Mouse (Mus musculus) layer of hippocampus, postnatal 36 days (tissue): ENCODE results near the gene Gm19345. TPM values are rescaled to one million over a fixed set of nuclear protein-coding genes. Genes with fewer than 3 reads are reported as not detected.
A peak's percentile ranks its signal among the peaks of the same experiment; 100 is the strongest.

Experiments
- DNase-seq, 2 experiments: peaks; one replicate each; pipeline ENCODE4 v3.0.0; 2022
- total RNA-seq, 2 experiments: library from RNA; stranded (reverse); gene quantifications; 2 replicates each; pipeline ENCODE4 v1.2.3; 2021

The Gm19345 gene
- total RNA-seq, 2 experiments from 2014 or later: 1.2 to 1.9 TPM

DNA sequence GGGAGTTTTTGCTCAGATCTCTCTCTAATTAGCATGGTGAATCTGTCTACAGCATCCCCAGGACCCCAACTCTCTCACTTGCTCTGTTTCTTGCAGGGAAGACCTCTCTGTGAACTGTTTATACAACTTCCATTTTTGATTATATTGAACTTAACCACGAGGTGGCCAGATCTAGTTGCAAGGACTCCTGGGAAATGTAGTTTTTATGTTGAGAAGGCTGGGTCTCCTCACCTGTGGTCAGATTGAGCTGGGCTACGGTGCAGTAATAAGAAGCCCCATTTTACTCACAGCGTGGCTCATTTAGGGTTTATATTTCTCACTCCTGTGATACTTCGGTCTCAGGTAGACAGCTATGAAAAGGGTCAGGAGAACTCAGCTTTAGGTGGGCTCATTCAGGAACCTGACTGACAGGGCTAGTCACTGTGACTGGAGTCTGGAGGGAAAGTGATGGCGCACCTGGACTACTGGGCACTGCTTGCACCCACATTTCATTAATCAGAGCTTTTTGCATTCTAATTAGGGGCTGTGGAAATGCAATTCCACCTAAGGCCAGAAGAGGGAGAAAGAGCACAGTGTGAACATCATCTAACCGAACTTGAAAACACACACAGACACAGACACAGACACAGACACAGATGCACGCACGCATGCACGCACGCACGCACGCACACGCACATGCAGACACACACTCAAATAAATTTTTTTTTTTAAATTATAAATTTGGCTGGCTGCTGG is 24.3 kb downstream of the Gm19345 start:
- peak in 1 of 2 experiments; percentile 22 for DNase-seq

DNA sequence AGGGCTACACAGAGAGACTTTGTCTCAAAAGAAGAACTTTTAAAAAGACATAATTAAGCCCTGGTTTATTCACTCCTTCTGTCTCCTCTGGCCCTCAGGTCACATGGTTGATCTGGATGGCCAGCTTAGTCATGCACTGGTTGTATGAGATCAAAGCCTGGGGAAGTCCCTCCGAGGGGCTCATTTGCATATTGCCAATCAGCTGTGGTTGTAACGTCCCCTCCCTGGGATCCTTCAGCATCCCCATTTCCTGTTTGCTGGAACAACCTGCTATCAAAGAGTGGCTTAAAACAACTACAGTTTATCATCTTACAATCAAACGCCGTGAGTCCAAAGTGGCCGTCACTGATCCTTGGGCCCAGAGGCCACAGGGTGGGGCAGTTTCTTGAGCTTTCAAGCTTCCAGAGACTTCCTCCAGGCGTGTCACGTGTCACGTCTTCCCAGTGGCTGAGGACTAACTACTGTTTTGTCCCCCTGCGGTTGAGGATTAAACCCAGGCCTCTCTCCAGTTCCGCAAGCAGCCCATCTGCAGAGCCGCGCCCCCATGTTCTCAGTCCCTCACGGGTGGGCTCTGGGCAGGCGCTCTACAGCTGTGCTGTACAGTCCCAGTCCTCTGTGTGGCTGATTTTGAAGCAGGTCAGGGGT is 25.1 kb downstream of the Gm19345 start:
- DNase-seq: no peak

DNA sequence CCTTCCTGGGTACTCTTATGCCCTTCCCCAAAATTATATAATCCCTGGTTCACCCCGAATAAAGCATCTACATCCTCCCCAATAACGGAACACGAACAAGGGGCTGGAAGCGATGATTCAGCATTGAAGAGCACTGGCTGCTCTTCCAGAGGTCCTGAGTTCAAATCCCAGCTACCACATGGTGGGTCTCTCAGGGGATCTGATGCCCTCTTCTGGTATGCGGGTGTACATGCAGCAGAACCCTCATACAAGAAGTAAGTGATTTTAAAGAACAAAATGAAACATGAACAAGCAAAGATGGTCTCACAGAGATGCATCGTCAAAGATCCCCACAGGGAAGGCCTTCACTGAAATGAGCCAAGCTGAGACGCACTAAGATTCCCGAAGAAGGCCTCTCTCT is 29.0 kb downstream of the Gm19345 start:
- no peak for DNase-seq

DNA sequence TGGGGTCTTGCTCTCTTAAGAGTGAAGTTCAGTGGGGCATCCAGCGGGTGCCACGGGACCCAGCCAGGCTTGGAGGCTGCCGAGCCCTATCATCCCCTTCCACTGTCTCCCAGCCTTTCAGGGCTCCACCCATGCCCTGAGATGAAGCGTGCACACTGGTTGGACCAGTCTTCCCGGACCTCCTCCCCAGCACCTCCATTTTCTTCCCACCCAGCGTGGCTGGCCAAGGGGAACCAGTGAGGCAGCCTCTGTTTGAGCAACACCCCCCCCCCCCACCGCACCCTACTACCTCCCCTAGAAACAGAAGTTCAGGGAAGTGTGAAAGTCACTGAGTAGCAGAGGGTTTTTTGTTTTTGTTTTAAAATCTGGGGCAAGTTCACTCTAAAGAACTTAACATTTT is 36.0 kb downstream of the Gm19345 start, which contains the start of gene Ceacam19:
Ceacam19 (minus strand) TSS at position 117 of the 400 bp plus-strand sequence.
- DNase-seq: no peak

DNA sequence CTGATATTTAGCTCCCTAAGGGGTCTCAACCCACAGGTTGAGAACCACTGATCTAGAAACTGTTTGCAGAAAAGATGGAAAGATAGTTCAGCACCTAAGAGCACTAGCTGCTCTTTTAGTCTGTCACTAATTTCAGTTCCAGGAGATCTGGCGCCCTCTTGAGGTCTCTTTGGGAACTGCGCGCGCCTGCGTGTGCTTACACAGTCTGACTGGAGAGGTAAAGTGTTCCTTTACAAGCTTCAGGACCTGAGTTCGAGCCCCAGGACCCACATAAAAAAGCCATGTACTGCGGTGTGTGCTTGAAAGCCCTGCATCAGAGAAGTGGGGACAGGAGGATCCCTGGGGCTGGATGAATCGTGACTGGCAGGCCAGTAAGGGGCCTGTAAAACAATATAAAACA is 38.1 kb downstream of the Gm19345 start:
- no peak for DNase-seq

Other genes with a start within 250 kb of the Gm19345 start
- 100 to 1,000 TPM in 1 of 2 experiments, 10 to 100 TPM in 1; 90.1 to 103 TPM for gene Clasrp, start 247.5 kb upstream of the Gm19345 start, total RNA-seq
- 10 to 100 TPM in 1 of 2 experiments, 1 to 10 TPM in 1; 7.3 to 10.2 TPM for gene Relb, start 222.6 kb upstream of the Gm19345 start, total RNA-seq
- 100 to 1,000 TPM; 131 to 144 TPM for gene Clptm1, start 187.0 kb upstream of the Gm19345 start, total RNA-seq
- not detected for gene Apoc2, start 174.1 kb upstream of the Gm19345 start, total RNA-seq
- not detected for gene Gm44805, start 170.6 kb upstream of the Gm19345 start, total RNA-seq
- gene Apoc4, start 170.5 kb upstream of the Gm19345 start, total RNA-seq: not detected
- 1 to 10 TPM; 4.6 to 5.7 TPM for gene Apoc1, start 159.3 kb upstream of the Gm19345 start, total RNA-seq
- 1,000 to 10,000 TPM; 2,147 to 2,303 TPM for gene Apoe, start 152.8 kb upstream of the Gm19345 start, total RNA-seq
- gene Tomm40, start 136.6 kb upstream of the Gm19345 start, total RNA-seq: 100 to 1,000 TPM; 110 to 115 TPM
- gene Nectin2, start 101.5 kb upstream of the Gm19345 start, total RNA-seq: 1 to 10 TPM; 5.2 to 5.8 TPM
- gene Bcam, start 81.0 kb upstream of the Gm19345 start, total RNA-seq: 1 to 10 TPM; 9.5 to 9.8 TPM
- not detected for gene Cblc, start 55.2 kb upstream of the Gm19345 start, total RNA-seq
- 1 to 10 TPM in 1 of 2 experiments, under 1 TPM in 1; 0.32 to 1.4 TPM for gene Bcl3, start 29.2 kb upstream of the Gm19345 start, total RNA-seq
- not detected for gene Ceacam16, start 9.3 kb downstream of the Gm19345 start, total RNA-seq
- not detected for gene Ceacam19, start 36.0 kb downstream of the Gm19345 start, total RNA-seq
- 10 to 100 TPM; 11.5 to 14.9 TPM for gene Pvr, start 69.2 kb downstream of the Gm19345 start, total RNA-seq
- not detected for gene Igsf23, start 98.8 kb downstream of the Gm19345 start, total RNA-seq
- not detected for gene Ceacam20, start 113.4 kb downstream of the Gm19345 start, total RNA-seq
- not detected for gene Nlrp9b, start 139.5 kb downstream of the Gm19345 start, total RNA-seq
- not detected for gene Vmn1r91, start 247.7 kb downstream of the Gm19345 start, total RNA-seq